ENCODE assay signal across 8 mouse cellular contexts in the genomic region with DNA sequence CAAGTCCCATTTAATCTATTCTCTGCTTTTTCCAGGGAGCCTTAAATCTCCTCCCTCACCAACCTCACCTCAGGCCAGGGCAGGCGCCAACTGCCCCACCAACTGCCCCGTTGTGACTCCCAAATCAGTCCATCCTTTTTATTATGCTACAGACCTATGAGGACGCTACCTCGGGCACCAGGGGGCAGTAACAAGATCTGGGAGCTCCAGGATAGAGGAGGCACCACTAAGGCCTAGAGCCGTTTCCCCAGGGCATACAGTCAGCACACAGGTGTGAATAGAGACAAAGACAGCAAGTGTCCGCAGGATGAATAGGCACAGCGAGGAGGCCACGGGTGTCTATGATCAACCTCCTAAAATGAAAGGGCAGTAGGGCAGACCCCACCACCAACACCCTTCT. TPM values are rescaled to one million over a fixed set of nuclear protein-coding genes. Genes with fewer than 3 reads are reported as not detected.
DNase-seq lines count a peak whose midpoint lies in the region; ATAC-seq and TF ChIP-seq lines count a peak whose summit lies in the region.

No protein-coding gene starts in this region.

- H3ac ChIP-seq in myocyte (ENCODE audit: control insufficient read depth, insufficient read length) = no peak overlapping the region

- H3K36me3 ChIP-seq in kidney, embryonic 16.5 days (ENCODE audit: insufficient read depth, low read length) = peaks cover 14% of the 10 kb centered on the region
- H3K36me3 ChIP-seq in myocyte (ENCODE audit: control insufficient read depth, insufficient read depth) = no peaks in the 10 kb centered on the region

- H3K4me1 ChIP-seq in cortical plate, adult 2 months (ENCODE audit: control insufficient read depth, insufficient read depth, low read length) = 0 out of 2 replicates have a peak, but pooled peaks cover 6% of the 10 kb centered on the region
- peaks cover 70% of the 10 kb centered on the region for H3K4me1 ChIP-seq in kidney, embryonic 16.5 days (ENCODE audit: insufficient read depth, low read length)

- peak; percentile 58 for TF ChIP-seq CTCF in gastrocnemius, adult 2 months (IDR thresholded peaks at IDR 0.05)
- peak; percentile 22; the same call in 1 of the 2 replicates for TF ChIP-seq CTCF in cortical plate, adult 2 months (IDR thresholded peaks at IDR 0.05; ENCODE audit: extremely low read depth, insufficient read depth, low read length)

- H3K4me2 ChIP-seq in kidney, embryonic 16.5 days (replicated peaks; ENCODE audit: low read depth, low read length) = no peak overlapping the region
- peak overlapping the region; percentile 71 for H3K4me2 ChIP-seq in myocyte (ENCODE audit: low read depth)

- DNase-seq in gastrocnemius, adult 2 months = peak; percentile 73
- no peak for DNase-seq in gastrocnemius, postnatal 36 days
- DNase-seq in CD4-positive helper T cell, adult 2 months (ENCODE audit: low read depth, low spot score) = peak; percentile 13
- no peak for DNase-seq in right cerebral cortex, postnatal 25 days
- no peak for DNase-seq in layer of hippocampus, postnatal 25 days (ENCODE audit: extremely low spot score in 1 of 2, low spot score in 1 of 2)

- H3K79me2 ChIP-seq in myocyte (ENCODE audit: control insufficient read depth, insufficient read depth) = peaks cover 73% of the 10 kb centered on the region

- H3K9ac ChIP-seq in kidney, embryonic 16.5 days (replicated peaks; ENCODE audit: low read length) = no peak overlapping the region

- 32% methylated on average over 8 of the region's 8 CpGs for WGBS in kidney, embryonic 16.5 days

- H3K4me3 ChIP-seq in gastrocnemius, adult 2 months = peak overlapping the region; percentile 9; the same call in 1 of the 2 replicates
- H3K4me3 ChIP-seq in cortical plate, adult 2 months (ENCODE audit: insufficient read depth, low read length) = no peak overlapping the region
- no peak overlapping the region for H3K4me3 ChIP-seq in kidney, embryonic 16.5 days (ENCODE audit: low read length)
- no peak overlapping the region for H3K4me3 ChIP-seq in myocyte

- intact Hi-C loops in gastrocnemius, adult 2 months (cut with DNase I) = loop anchor here (5.0 kb wide), 2 partner anchors 79 to 144 kb away; no protein-coding TSS in a partner anchor
- intact Hi-C loops in gastrocnemius, postnatal 36 days (cut with DNase I) = loop anchor here (1.0 to 10.0 kb wide), 2 partner anchors 24 to 146 kb away; partner anchors contain the start of gene Arhgef17

- ATAC-seq in kidney, embryonic 16.5 days (ENCODE audit: low FRiP score, low TSS enrichment) = peak; percentile 8

- no peaks in the 10 kb centered on the region for H3K9me3 ChIP-seq in kidney, embryonic 16.5 days (ENCODE audit: low read length)

- H3K27ac ChIP-seq in gastrocnemius, adult 2 months = peak overlapping the region; percentile 82
- H3K27ac ChIP-seq in cortical plate, adult 2 months (ENCODE audit: insufficient read depth, low read length) = no peak overlapping the region
- H3K27ac ChIP-seq in kidney, embryonic 16.5 days (ENCODE audit: low read length) = peak overlapping the region; percentile 89

- TF ChIP-seq POLR2A in cortical plate, adult 2 months (IDR thresholded peaks at IDR 0.05; ENCODE audit: extremely low read depth, insufficient read depth, low read length) = no peak
- no peak for TF ChIP-seq POLR2A in myocyte (IDR thresholded peaks at IDR 0.05; ENCODE audit: insufficient read length, low read depth)

- H3K27me3 ChIP-seq in kidney, embryonic 16.5 days (ENCODE audit: insufficient read depth, low read length) = no peaks in the 10 kb centered on the region
- H3K27me3 ChIP-seq in myocyte (ENCODE audit: control insufficient read depth, insufficient read depth, insufficient read length) = no peaks in the 10 kb centered on the region

TF ChIP-seq in myocyte, 11 proteins besides CTCF, POLR2A, EP300 and RAD21:
- TF ChIP-seq CEBPB (IDR thresholded peaks at IDR 0.05; ENCODE audit: insufficient read depth, poor library complexity, severe bottlenecking) = no peak
- no peak for TF ChIP-seq USF1 (IDR thresholded peaks at IDR 0.05; ENCODE audit: low read depth)
- TF ChIP-seq MYOG (IDR thresholded peaks at IDR 0.05; ENCODE audit: control insufficient read depth in 1 of 3, insufficient read depth in 1 of 3, insufficient read length in 2 of 3, low read depth in 2 of 3) = no peak
- no peak for TF ChIP-seq MYOD1 (IDR thresholded peaks at IDR 0.05; ENCODE audit: control insufficient read depth in 1 of 3, insufficient read length in 2 of 3, low read depth in 2 of 3)
- no peak for TF ChIP-seq REST (IDR thresholded peaks at IDR 0.05; ENCODE audit: insufficient read depth, insufficient read length)
- no peak for TF ChIP-seq POLR2AphosphoS2 (IDR thresholded peaks at IDR 0.05; ENCODE audit: insufficient read length, low read depth)
- TF ChIP-seq E2F4 (IDR thresholded peaks at IDR 0.05; ENCODE audit: insufficient read depth) = no peak
- TF ChIP-seq SRF (IDR thresholded peaks at IDR 0.05; ENCODE audit: control insufficient read depth, insufficient read length, low read depth) = no peak
- TF ChIP-seq TCF12 (IDR thresholded peaks at IDR 0.05; ENCODE audit: insufficient read depth, poor library complexity, severe bottlenecking) = no peak
- TF ChIP-seq TCF3 (IDR thresholded peaks at IDR 0.05; ENCODE audit: insufficient read length, low read depth) = no peak
- TF ChIP-seq MAX (IDR thresholded peaks at IDR 0.05; ENCODE audit: low read depth) = no peak

RNA-seq across cellular contexts. Expression of gene Arhgef17, which starts 23.3 kb away (rescaled TPM):
- 10 to 100 TPM; 20.9 to 33.3 TPM for total RNA-seq in gastrocnemius, adult 2 months (2021)
- 10 to 100 TPM; 19.3 to 19.6 TPM for total RNA-seq in gastrocnemius, postnatal 36 days (2021)
- polyA plus RNA-seq in cortical plate, adult 2 months (2012; rRNA removed) = 89.2 and 91.3 TPM in 2 replicates
- 10.7 and 10.8 TPM in 2 replicates for polyA plus RNA-seq in kidney, embryonic 16.5 days (2015; fragmentation: Nextera tagmentation; extraction: Ambion mirVana)
- polyA plus RNA-seq in myocyte (2012; fragmentation: generic; extraction: Trizol) = 24.7 TPM
- 100 to 1,000 TPM; 140 to 146 TPM for total RNA-seq in layer of hippocampus, postnatal 25 days (2021)

RNA-seq across cellular contexts. Expression of gene Relt, which starts 45.3 kb away (rescaled TPM):
- 10 to 100 TPM in 1 of 2 experiments, 1 to 10 TPM in 1; 9.5 to 19.8 TPM for total RNA-seq in gastrocnemius, adult 2 months (2021)
- total RNA-seq in gastrocnemius, postnatal 36 days (2021) = 10 to 100 TPM in 1 of 2 experiments, 1 to 10 TPM in 1; 5.3 to 12.2 TPM
- 17.9 and 19.1 TPM in 2 replicates for polyA plus RNA-seq in cortical plate, adult 2 months (2012; rRNA removed)
- 3.8 and 4.8 TPM in 2 replicates for polyA plus RNA-seq in kidney, embryonic 16.5 days (2015; fragmentation: Nextera tagmentation; extraction: Ambion mirVana)
- polyA plus RNA-seq in myocyte (2012; fragmentation: generic; extraction: Trizol) = 6.5 TPM
- total RNA-seq in layer of hippocampus, postnatal 25 days (2021) = 10 to 100 TPM; 10.1 to 10.4 TPM

Comparison
In these comparisons a context has a peak if more than half of its experiments do, and no peak if none do; other contexts are left out.
1. DNase-seq: peak in gastrocnemius, adult 2 months (single experiment) and CD4-positive helper T cell, adult 2 months (single experiment); none in gastrocnemius, postnatal 36 days (0 of 2), right cerebral cortex, postnatal 25 days (single experiment) and layer of hippocampus, postnatal 25 days (0 of 2).
2. RNA of gene Arhgef17, which starts 23.3 kb away (total RNA-seq): 140 to 146 TPM in layer of hippocampus, postnatal 25 days; 20.9 to 33.3 TPM in gastrocnemius, adult 2 months and 19.3 to 19.6 TPM in gastrocnemius, postnatal 36 days; every median in the first group is over 4 times any median in the second.